Mouse (Mus musculus) ES-CJ7 (cell line): Measurements from ENCODE around the gene Nup210.
A peak's percentile ranks its signal among the peaks of the same experiment; 100 is the strongest.

Experiments
- DNase-seq: peaks from one replicate; pipeline ENCODE4 v3.0.0; 2011; ENCODE audit warnings: low read depth, low spot score

Nup210 gene

GRCm38 (mm10) chr6:91104765-91105399, 11.7 kb downstream of the Nup210 start:
- DNase-seq, result no peak

GRCm38 (mm10) chr6:91103421-91103820, 13.2 kb downstream of the Nup210 start:
- DNase-seq, result peak; percentile 81

- DNase-seq, result no peak
Measured at GRCm38 (mm10) chr6:91100621-91101020, 16.0 kb downstream of the Nup210 start.

GRCm38 (mm10) chr6:91097879-91098278, 18.8 kb downstream of the Nup210 start:
- no peak for DNase-seq

GRCm38 (mm10) chr6:91095072-91095601, 21.5 kb downstream of the Nup210 start:
- DNase-seq, result no peak

GRCm38 (mm10) chr6:91092216-91092899, 24.3 kb downstream of the Nup210 start:
- no peak for DNase-seq

GRCm38 (mm10) chr6:91085114-91085892, 31.3 kb downstream of the Nup210 start:
- DNase-seq, result no peak

GRCm38 (mm10) chr6:91080033-91080432, 36.6 kb downstream of the Nup210 start:
- DNase-seq, result peak; percentile 29

GRCm38 (mm10) chr6:91076249-91076648, 40.4 kb downstream of the Nup210 start:
- no peak for DNase-seq

GRCm38 (mm10) chr6:91068511-91068910, 48.1 kb downstream of the Nup210 start:
- DNase-seq, result no peak

- no peak for DNase-seq
Measured at GRCm38 (mm10) chr6:91067048-91067447, 49.6 kb downstream of the Nup210 start.

- DNase-seq, result no peak
Measured at GRCm38 (mm10) chr6:91061296-91061695, 55.3 kb downstream of the Nup210 start.

- peak; percentile 48 for DNase-seq
Measured at GRCm38 (mm10) chr6:91059711-91060110, 56.9 kb downstream of the Nup210 start.

GRCm38 (mm10) chr6:91057989-91058388, 58.6 kb downstream of the Nup210 start:
- DNase-seq, result no peak

- DNase-seq, result no peak
Measured at GRCm38 (mm10) chr6:91056348-91056747, 60.3 kb downstream of the Nup210 start.

GRCm38 (mm10) chr6:91052572-91052971, 64.1 kb downstream of the Nup210 start:
- DNase-seq, result peak; percentile 34

GRCm38 (mm10) chr6:91048019-91048418, 68.6 kb downstream of the Nup210 start:
- no peak for DNase-seq

- DNase-seq, result no peak
Measured at GRCm38 (mm10) chr6:91047434-91047833, 69.2 kb downstream of the Nup210 start.

GRCm38 (mm10) chr6:91046184-91046583, 70.4 kb downstream of the Nup210 start:
- DNase-seq, result no peak

GRCm38 (mm10) chr6:91044628-91045331, 71.8 kb downstream of the Nup210 start:
- DNase-seq, result no peak

- no peak for DNase-seq
Measured at GRCm38 (mm10) chr6:91041287-91041686, 75.3 kb downstream of the Nup210 start.

- DNase-seq, result peak; percentile 50
Measured at GRCm38 (mm10) chr6:91028256-91028655, 88.4 kb downstream of the Nup210 start.
